In genomic region chr11:11688766-11689330, GRCm38 (mm10) we compare ENCODE assay signal across 16 mouse cellular contexts. TPM values are rescaled to one million over a fixed set of nuclear protein-coding genes. Genes with fewer than 3 reads are reported as not detected.
DNase-seq lines count a peak whose midpoint lies in the region; ATAC-seq and TF ChIP-seq lines count a peak whose summit lies in the region.
"Had no signal": no experiment of that assay in that cellular context is flagged by ENCODE, and none has a peak within 500 bp of the region (broad histone marks: within the 10 kb centered on the region; RNA-seq: fewer than 3 reads in every experiment).

No protein-coding gene starts in this region.

- 69% methylated on average over 6 of the region's 6 CpGs for WGBS in stomach, embryonic 16.5 days
- WGBS in stomach, postnatal 0 days = 65% methylated on average over 6 of the region's 6 CpGs
- WGBS in bone marrow, adult 2 months = 2% methylated on average over 6 of the region's 6 CpGs
- 30% methylated on average over 6 of the region's 6 CpGs for WGBS in liver, postnatal 0 days (ENCODE audit: insufficient replicate concordance)
- WGBS in intestine, embryonic 15.5 days = 71% methylated on average over 6 of the region's 6 CpGs

- no peak overlapping the region for H3K4me3 ChIP-seq in stomach, embryonic 16.5 days (replicated peaks; ENCODE audit: low read length)
- H3K4me3 ChIP-seq in stomach, postnatal 0 days (ENCODE audit: low read depth, low read length) = no peak overlapping the region
- peak overlapping the region; percentile 10 for H3K4me3 ChIP-seq in bone marrow, adult 2 months (replicated peaks; ENCODE audit: control insufficient read depth, low read depth, low read length)
- H3K4me3 ChIP-seq in liver, postnatal 0 days (ENCODE audit: low read depth, low read length) = peak overlapping the region; percentile 74
- no peak overlapping the region for H3K4me3 ChIP-seq in intestine, embryonic 15.5 days (replicated peaks)
- H3K4me3 ChIP-seq: hindbrain, embryonic 13.5 days; midbrain, embryonic 12.5 days had no signal

- no peak for TF ChIP-seq EP300 in stomach, postnatal 0 days (optimal IDR thresholded peaks at IDR 0.05)
- TF ChIP-seq EP300 in liver, postnatal 0 days (IDR thresholded peaks at IDR 0.05; ENCODE audit: low read depth) = no peak

- H3K27me3 ChIP-seq in stomach, embryonic 16.5 days (ENCODE audit: control insufficient read depth, insufficient read depth, low read length) = peaks cover 31% of the 10 kb centered on the region
- no peaks in the 10 kb centered on the region; the same call in 1 of the 2 replicates for H3K27me3 ChIP-seq in stomach, postnatal 0 days (ENCODE audit: control insufficient read depth, insufficient read depth, low read length)
- H3K27me3 ChIP-seq in liver, postnatal 0 days (ENCODE audit: insufficient read depth, low read length) = peaks cover 20% of the 10 kb centered on the region; the same call in 1 of the 2 replicates
- peaks cover 30% of the 10 kb centered on the region for H3K27me3 ChIP-seq in intestine, embryonic 15.5 days (replicated peaks)

- H3K27ac ChIP-seq in stomach, embryonic 16.5 days (ENCODE audit: low read length) = no peak overlapping the region
- H3K27ac ChIP-seq in stomach, postnatal 0 days (replicated peaks) = no peak overlapping the region
- H3K27ac ChIP-seq in bone marrow, adult 2 months (ENCODE audit: control insufficient read depth, insufficient read depth, low read depth, low read length, poor library complexity) = peak overlapping the region; percentile 30; the same call in 1 of the 2 replicates
- peak overlapping the region; percentile 87 for H3K27ac ChIP-seq in liver, postnatal 0 days (ENCODE audit: low read depth)
- no peak overlapping the region for H3K27ac ChIP-seq in intestine, embryonic 15.5 days
- H3K27ac ChIP-seq: hindbrain, embryonic 13.5 days; midbrain, embryonic 12.5 days had no signal

- TF ChIP-seq POLR2A in bone marrow, adult 2 months (IDR thresholded peaks at IDR 0.05; ENCODE audit: borderline replicate concordance, control insufficient read depth, low read depth, low read length) = no peak

- H3K9ac ChIP-seq in stomach, embryonic 16.5 days (ENCODE audit: low read length) = no peak overlapping the region
- H3K9ac ChIP-seq in stomach, postnatal 0 days (ENCODE audit: low read length) = no peak overlapping the region
- peak overlapping the region; percentile 66 for H3K9ac ChIP-seq in liver, postnatal 0 days (replicated peaks)
- H3K9ac ChIP-seq in intestine, embryonic 15.5 days = no peak overlapping the region
- H3K9ac ChIP-seq: hindbrain, embryonic 13.5 days; midbrain, embryonic 12.5 days had no signal

- no peaks in the 10 kb centered on the region for H3K9me3 ChIP-seq in stomach, embryonic 16.5 days (replicated peaks; ENCODE audit: control insufficient read depth, low read length)
- no peaks in the 10 kb centered on the region for H3K9me3 ChIP-seq in stomach, postnatal 0 days (ENCODE audit: control insufficient read depth, low read length)
- H3K9me3 ChIP-seq in liver, postnatal 0 days (ENCODE audit: low read length) = no peaks in the 10 kb centered on the region
- no peaks in the 10 kb centered on the region for H3K9me3 ChIP-seq in intestine, embryonic 15.5 days
- H3K9me3 ChIP-seq: hindbrain, embryonic 13.5 days; midbrain, embryonic 12.5 days had no signal

- peak; percentile 27 for DNase-seq in CD4-positive, CD25-positive, alpha-beta regulatory T cell, adult 2 months (ENCODE audit: low read depth, low spot score)
- no peak for DNase-seq in stomach, postnatal 0 days (ENCODE audit: low spot score)
- no peak for DNase-seq in liver, postnatal 0 days
- no peak for DNase-seq in gastrocnemius, adult 18-20 months (ENCODE audit: low spot score)
- DNase-seq: adrenal gland, postnatal 36 days; cerebellum, postnatal 25 days; heart, postnatal 10 days; kidney, adult 18-20 months; kidney, postnatal 36 days; lung, postnatal 10 days had no signal

- H3K4me1 ChIP-seq in stomach, embryonic 16.5 days (ENCODE audit: control insufficient read depth, insufficient read depth, low read length) = peaks cover 6% of the 10 kb centered on the region; the same call in 1 of the 2 replicates
- H3K4me1 ChIP-seq in stomach, postnatal 0 days (replicated peaks; ENCODE audit: control insufficient read depth, insufficient read depth) = no peaks in the 10 kb centered on the region
- H3K4me1 ChIP-seq in bone marrow, adult 2 months (ENCODE audit: control insufficient read depth, insufficient read depth, low read length) = peaks cover 14% of the 10 kb centered on the region
- peaks cover 32% of the 10 kb centered on the region for H3K4me1 ChIP-seq in liver, postnatal 0 days (ENCODE audit: insufficient read depth)
- H3K4me1 ChIP-seq in intestine, embryonic 15.5 days (replicated peaks) = peaks cover 11% of the 10 kb centered on the region; the same call in 1 of the 2 replicates

- ATAC-seq in CD4-positive, CD25-positive, alpha-beta regulatory T cell, adult 4 months = no peak
- no peak for ATAC-seq in stomach, embryonic 16.5 days (ENCODE audit: insufficient read depth, low FRiP score)
- no peak for ATAC-seq in stomach, postnatal 0 days (ENCODE audit: low FRiP score, low TSS enrichment)
- ATAC-seq in liver, postnatal 0 days = no peak
- ATAC-seq in intestine, embryonic 15.5 days = no peak

- H3K36me3 ChIP-seq in stomach, embryonic 16.5 days (ENCODE audit: control insufficient read depth, insufficient read depth, low read length) = no peaks in the 10 kb centered on the region
- no peaks in the 10 kb centered on the region for H3K36me3 ChIP-seq in stomach, postnatal 0 days (ENCODE audit: control insufficient read depth, insufficient read depth, low read length)
- H3K36me3 ChIP-seq in liver, postnatal 0 days (replicated peaks; ENCODE audit: insufficient read depth, low read length) = no peaks in the 10 kb centered on the region
- H3K36me3 ChIP-seq in intestine, embryonic 15.5 days = no peaks in the 10 kb centered on the region
- H3K36me3 ChIP-seq: hindbrain, embryonic 13.5 days; midbrain, embryonic 12.5 days had no signal

- H3K4me2 ChIP-seq in stomach, embryonic 16.5 days (ENCODE audit: low read depth, low read length) = peak overlapping the region; percentile 5; the same call in 1 of the 2 replicates
- H3K4me2 ChIP-seq in stomach, postnatal 0 days (replicated peaks; ENCODE audit: low read depth) = no peak overlapping the region
- H3K4me2 ChIP-seq in liver, postnatal 0 days (ENCODE audit: low read depth, low read length) = peak overlapping the region; percentile 84
- H3K4me2 ChIP-seq in intestine, embryonic 15.5 days (replicated peaks) = no peak overlapping the region
- H3K4me2 ChIP-seq: hindbrain, embryonic 13.5 days; midbrain, embryonic 12.5 days had no signal

- TF ChIP-seq CTCF in stomach, postnatal 0 days (IDR thresholded peaks at IDR 0.05; ENCODE audit: low read depth) = no peak
- no peak for TF ChIP-seq CTCF in bone marrow, adult 2 months (IDR thresholded peaks at IDR 0.05; ENCODE audit: control insufficient read depth, insufficient read depth, low read length)
- no peak for TF ChIP-seq CTCF in liver, postnatal 0 days (IDR thresholded peaks at IDR 0.05; ENCODE audit: low read depth)

RNA-seq across cellular contexts. Expression of gene Ikzf1, which starts 4.0 kb away (rescaled TPM):
- polyA plus RNA-seq in CD4-positive, CD25-positive, alpha-beta regulatory T cell, adult 4 months (2017; shearing (Covaris generic)) = 100 to 1,000 TPM; 130 to 149 TPM
- 3.5 and 3.8 TPM in 2 replicates for polyA plus RNA-seq in stomach, embryonic 16.5 days (2015; fragmentation: Nextera tagmentation; extraction: Ambion mirVana)
- polyA plus RNA-seq in stomach, postnatal 0 days (2015; fragmentation: Nextera tagmentation; extraction: Ambion mirVana) = 0.39 and 0.62 TPM in 2 replicates
- 32.8 and 38.1 TPM in 2 replicates for polyA plus RNA-seq in bone marrow, adult 2 months (2011; ENCODE audit: insufficient read depth, insufficient read length, low replicate concordance, missing spikeins)
- 11.6 and 12.5 TPM in 2 replicates for polyA plus RNA-seq in liver, postnatal 0 days (2015; fragmentation: Nextera tagmentation; extraction: Ambion mirVana)
- total RNA-seq in gastrocnemius, adult 18-20 months (2021) = under 1 TPM; 0.18 to 0.43 TPM
- polyA plus RNA-seq in intestine, embryonic 15.5 days (2015; fragmentation: Nextera tagmentation; extraction: Ambion mirVana) = 1.5 and 1.7 TPM in 2 replicates

Comparison
In these comparisons a context has a peak if more than half of its experiments do, and no peak if none do; other contexts are left out.
1. H3K4me2 ChIP-seq: peak in stomach, embryonic 16.5 days (single experiment) and liver, postnatal 0 days (single experiment); none in stomach, postnatal 0 days (single experiment) and intestine, embryonic 15.5 days (single experiment).
2. H3K27ac ChIP-seq: peak in bone marrow, adult 2 months (single experiment) and liver, postnatal 0 days (single experiment); none in stomach, embryonic 16.5 days (single experiment), stomach, postnatal 0 days (single experiment) and intestine, embryonic 15.5 days (single experiment).
3. H3K4me3 ChIP-seq: peak in bone marrow, adult 2 months (single experiment) and liver, postnatal 0 days (single experiment); none in stomach, embryonic 16.5 days (single experiment), stomach, postnatal 0 days (single experiment) and intestine, embryonic 15.5 days (single experiment).